Mouse (Mus musculus): ENCODE data around the gene Pxmp4. TPM values are rescaled to one million over a fixed set of nuclear protein-coding genes. Genes with fewer than 3 reads are reported as not detected.

Gene Pxmp4
- polyA plus RNA-seq, 1 experiment, result 11.8 TPM

DNA sequence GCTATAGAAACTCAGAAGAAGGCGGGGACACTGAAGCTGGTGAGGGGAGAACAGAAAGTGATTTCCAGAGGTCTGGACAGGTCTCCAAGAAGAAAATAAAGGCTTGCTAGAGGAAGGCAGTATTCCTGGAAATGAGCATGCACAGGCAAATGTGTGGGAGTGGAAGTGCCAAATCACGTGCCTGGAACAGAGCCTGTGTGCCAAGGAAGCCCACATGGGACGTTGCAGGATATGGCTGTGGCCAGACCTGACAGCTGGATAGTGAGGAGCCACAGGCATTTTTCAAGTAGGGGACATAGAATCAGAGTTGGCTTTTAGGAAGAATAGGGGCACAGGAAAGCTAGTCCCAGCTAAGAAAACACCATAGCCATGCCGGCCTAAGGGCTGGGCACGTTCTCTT, 7.7 kb downstream of the Pxmp4 start:
- Histone ChIP-seq H3K27ac (ENCODE audit: insufficient read depth, low read length) (no peak overlapping the region), H3K4me3 (ENCODE audit: insufficient read depth, low read length) (no peak overlapping the region), H3K4me1 (ENCODE audit: control insufficient read depth, insufficient read depth, low read length) (no peaks in the 10 kb centered on the region)
- TF ChIP-seq POLR2A (IDR thresholded peaks at IDR 0.05; ENCODE audit: low read depth, low read length) (no peak), CTCF (IDR thresholded peaks at IDR 0.05; ENCODE audit: borderline replicate concordance, insufficient read depth, low read length) (no peak)

- H3K4me3 ChIP-seq (ENCODE audit: insufficient read depth, low read length), result no peak overlapping the region
- H3K27ac ChIP-seq (ENCODE audit: insufficient read depth, low read length), result no peak overlapping the region
- no peaks in the 10 kb centered on the region for H3K4me1 ChIP-seq (ENCODE audit: control insufficient read depth, insufficient read depth, low read length)
- TF ChIP-seq POLR2A (IDR thresholded peaks at IDR 0.05; ENCODE audit: low read depth, low read length) (no peak), CTCF (IDR thresholded peaks at IDR 0.05; ENCODE audit: borderline replicate concordance, insufficient read depth, low read length) (peak; percentile 38; the same call in 1 of the 2 replicates)
These were observed 10.5 kb downstream of the Pxmp4 start for GRCm38 (mm10) chr2:154593025-154593424.

GRCm38 (mm10) chr2:154591239-154591638, 12.3 kb downstream of the Pxmp4 start:
- Histone ChIP-seq H3K27ac (ENCODE audit: insufficient read depth, low read length) (no peak overlapping the region), H3K4me3 (ENCODE audit: insufficient read depth, low read length) (no peak overlapping the region), H3K4me1 (ENCODE audit: control insufficient read depth, insufficient read depth, low read length) (no peaks in the 10 kb centered on the region)
- TF ChIP-seq CTCF (IDR thresholded peaks at IDR 0.05; ENCODE audit: borderline replicate concordance, insufficient read depth, low read length) (no peak), POLR2A (IDR thresholded peaks at IDR 0.05; ENCODE audit: low read depth, low read length) (no peak)

DNA sequence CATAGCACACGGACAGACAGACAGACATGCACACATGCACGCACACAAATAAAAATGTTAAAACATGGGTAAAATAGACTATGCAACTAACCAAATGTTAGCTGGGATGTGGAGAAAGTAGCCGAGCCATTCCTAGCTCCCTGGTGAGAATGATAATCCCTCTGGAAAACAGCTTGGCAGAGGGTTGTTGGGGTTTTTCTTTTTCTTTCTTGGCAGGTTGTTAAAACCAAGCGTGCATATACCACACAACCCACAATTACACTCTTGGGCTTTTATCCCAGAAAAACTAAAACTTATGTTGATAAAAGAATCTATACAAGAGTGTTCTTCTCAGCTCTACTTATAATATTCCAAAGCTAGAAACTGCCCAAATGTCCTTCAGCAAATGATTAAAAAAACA, 14.5 kb downstream of the Pxmp4 start:
- H3K4me3 ChIP-seq (ENCODE audit: insufficient read depth, low read length), result no peak overlapping the region
- no peak for TF ChIP-seq POLR2A (IDR thresholded peaks at IDR 0.05; ENCODE audit: low read depth, low read length)
- no peak for TF ChIP-seq CTCF (IDR thresholded peaks at IDR 0.05; ENCODE audit: borderline replicate concordance, insufficient read depth, low read length)
- H3K4me1 ChIP-seq (ENCODE audit: control insufficient read depth, insufficient read depth, low read length), result no peaks in the 10 kb centered on the region
- no peak overlapping the region for H3K27ac ChIP-seq (ENCODE audit: insufficient read depth, low read length)

GRCm38 (mm10) chr2:154586405-154586804, 17.1 kb downstream of the Pxmp4 start:
- no peaks in the 10 kb centered on the region for H3K4me1 ChIP-seq (ENCODE audit: control insufficient read depth, insufficient read depth, low read length)
- H3K27ac ChIP-seq (ENCODE audit: insufficient read depth, low read length), result no peak overlapping the region
- H3K4me3 ChIP-seq (ENCODE audit: insufficient read depth, low read length), result no peak overlapping the region
- TF ChIP-seq POLR2A (IDR thresholded peaks at IDR 0.05; ENCODE audit: low read depth, low read length), result no peak
- TF ChIP-seq CTCF (IDR thresholded peaks at IDR 0.05; ENCODE audit: borderline replicate concordance, insufficient read depth, low read length), result peak; percentile 50; the same call in 1 of the 2 replicates

- Histone ChIP-seq H3K4me3 (ENCODE audit: insufficient read depth, low read length) (no peak overlapping the region), H3K27ac (ENCODE audit: insufficient read depth, low read length) (no peak overlapping the region), H3K4me1 (ENCODE audit: control insufficient read depth, insufficient read depth, low read length) (no peaks in the 10 kb centered on the region)
- TF ChIP-seq CTCF (IDR thresholded peaks at IDR 0.05; ENCODE audit: borderline replicate concordance, insufficient read depth, low read length) (no peak), POLR2A (IDR thresholded peaks at IDR 0.05; ENCODE audit: low read depth, low read length) (no peak)
These were observed 18.4 kb downstream of the Pxmp4 start for GRCm38 (mm10) chr2:154584931-154585601.

DNA sequence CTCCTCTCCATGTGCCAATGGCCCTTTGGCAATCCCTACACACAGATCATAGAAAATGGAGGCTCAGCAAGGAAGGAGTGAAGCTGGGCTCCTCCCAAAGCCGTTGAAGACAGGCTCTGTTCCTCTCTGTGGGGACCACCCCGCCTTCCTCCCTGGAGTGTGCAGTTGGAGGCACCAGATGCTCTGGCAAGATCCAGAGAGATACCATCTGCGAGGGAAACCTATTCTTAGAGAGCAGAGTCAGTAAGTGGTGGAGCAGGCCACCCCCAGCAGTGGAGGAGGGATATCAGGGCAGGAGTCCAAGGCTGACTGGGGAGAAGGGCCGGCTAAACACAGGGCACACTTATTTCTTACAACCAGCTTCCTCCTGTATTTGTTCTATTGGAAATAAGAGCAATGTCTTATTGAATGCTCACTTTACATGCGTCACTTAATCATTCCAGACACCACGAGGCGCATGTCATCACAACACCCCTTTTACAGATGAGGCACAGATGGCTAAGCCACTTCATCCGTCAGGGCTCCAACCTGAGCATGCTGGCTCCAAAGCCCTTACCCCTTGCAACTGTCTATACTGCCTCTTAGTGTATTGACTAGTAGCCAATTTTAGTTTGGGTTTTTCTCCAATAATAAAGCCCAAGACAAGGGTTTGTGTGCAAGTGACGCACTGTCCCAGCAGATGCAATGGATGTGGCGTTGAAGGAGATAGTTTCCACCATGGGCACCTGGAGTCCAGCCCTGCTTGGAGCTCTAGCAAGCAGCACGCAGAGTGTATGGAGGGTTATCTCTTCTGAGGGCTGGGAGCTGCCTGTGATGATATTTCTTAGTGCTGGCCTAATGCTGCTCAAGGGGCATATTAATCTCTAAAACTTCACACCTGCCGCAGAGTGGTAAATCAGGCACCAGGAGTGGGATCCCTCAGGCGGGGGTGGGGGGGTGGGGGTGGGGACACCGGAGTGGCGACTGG, 19.3 kb downstream of the Pxmp4 start:
- no peaks in the 10 kb centered on the region for H3K4me1 ChIP-seq (ENCODE audit: control insufficient read depth, insufficient read depth, low read length)
- no peak overlapping the region for H3K4me3 ChIP-seq (ENCODE audit: insufficient read depth, low read length)
- no peak overlapping the region for H3K27ac ChIP-seq (ENCODE audit: insufficient read depth, low read length)
- TF ChIP-seq CTCF (IDR thresholded peaks at IDR 0.05; ENCODE audit: borderline replicate concordance, insufficient read depth, low read length), result no peak
- no peak for TF ChIP-seq POLR2A (IDR thresholded peaks at IDR 0.05; ENCODE audit: low read depth, low read length)

- Histone ChIP-seq H3K27ac (ENCODE audit: insufficient read depth, low read length) (no peak overlapping the region), H3K4me1 (ENCODE audit: control insufficient read depth, insufficient read depth, low read length) (no peaks in the 10 kb centered on the region), H3K4me3 (ENCODE audit: insufficient read depth, low read length) (no peak overlapping the region)
- TF ChIP-seq CTCF (IDR thresholded peaks at IDR 0.05; ENCODE audit: borderline replicate concordance, insufficient read depth, low read length), result no peak
- no peak for TF ChIP-seq POLR2A (IDR thresholded peaks at IDR 0.05; ENCODE audit: low read depth, low read length)
These were observed 22.1 kb downstream of the Pxmp4 start for GRCm38 (mm10) chr2:154581421-154581820.

DNA sequence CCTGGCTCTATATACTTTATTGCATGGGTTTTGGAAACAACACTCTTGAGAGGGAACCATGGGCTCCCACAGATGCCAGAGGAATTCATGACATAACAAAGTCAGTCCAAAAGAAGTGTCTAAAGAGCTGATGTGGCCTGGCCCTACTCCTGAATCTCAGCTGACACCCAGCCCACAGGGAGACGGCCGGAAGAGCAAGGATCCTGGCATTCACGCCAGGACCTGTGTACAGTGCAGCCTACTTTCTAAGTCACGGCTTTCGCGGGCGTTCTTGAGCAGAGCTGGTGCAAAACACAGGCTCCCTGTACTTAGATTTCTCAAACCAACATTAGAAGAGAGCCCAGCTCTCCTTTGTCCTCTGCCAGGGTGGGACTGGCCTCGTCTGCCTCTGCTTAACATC, 22.9 kb downstream of the Pxmp4 start:
- H3K4me3 ChIP-seq (ENCODE audit: insufficient read depth, low read length), result no peak overlapping the region
- H3K4me1 ChIP-seq (ENCODE audit: control insufficient read depth, insufficient read depth, low read length), result no peaks in the 10 kb centered on the region
- H3K27ac ChIP-seq (ENCODE audit: insufficient read depth, low read length), result no peak overlapping the region
- TF ChIP-seq CTCF (IDR thresholded peaks at IDR 0.05; ENCODE audit: borderline replicate concordance, insufficient read depth, low read length) (no peak), POLR2A (IDR thresholded peaks at IDR 0.05; ENCODE audit: low read depth, low read length) (no peak)

DNA sequence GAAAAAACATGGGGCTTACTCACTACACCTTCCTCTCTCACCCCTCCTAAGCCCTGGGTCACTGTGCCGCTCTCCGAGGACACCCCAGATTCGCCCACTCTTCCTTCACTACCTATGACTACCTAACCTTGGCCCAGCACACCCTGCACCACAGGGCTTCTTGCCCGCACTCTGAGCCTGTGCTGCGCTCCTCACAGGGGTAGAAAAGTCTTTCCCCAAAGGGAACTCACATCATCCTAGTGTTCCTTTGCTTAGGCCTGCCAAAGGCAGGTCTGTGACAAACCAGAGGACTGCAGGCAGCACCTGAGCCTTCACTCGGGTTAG, 25.8 kb downstream of the Pxmp4 start:
- no peaks in the 10 kb centered on the region for H3K4me1 ChIP-seq (ENCODE audit: control insufficient read depth, insufficient read depth, low read length)
- no peak overlapping the region for H3K4me3 ChIP-seq (ENCODE audit: insufficient read depth, low read length)
- H3K27ac ChIP-seq (ENCODE audit: insufficient read depth, low read length), result no peak overlapping the region
- TF ChIP-seq POLR2A (IDR thresholded peaks at IDR 0.05; ENCODE audit: low read depth, low read length), result no peak
- no peak for TF ChIP-seq CTCF (IDR thresholded peaks at IDR 0.05; ENCODE audit: borderline replicate concordance, insufficient read depth, low read length)

All from embryonic fibroblast, embryonic 13.5 days (primary cell).